Mouse (Mus musculus) left cerebral cortex, adult 9 months (tissue): ENCODE data around the gene Emilin2.
"Not testable (repeated sequence)": the region's sequence is repeated elsewhere in the genome, so short reads cannot be mapped to it uniquely, and the experiment has no call there.

Source experiments
- DNase-seq, 2 experiments: peaks; one replicate each; pipeline ENCODE4 v3.0.0; 2022; ENCODE audit warnings: low spot score in 2 of 2

The Emilin2 gene

GRCm38 (mm10) chr17:71311340-71312171, at the start of gene Emilin2:
Gene Emilin2 (minus strand): TSS chr17:71311978.
- DNase-seq: no peak

DNA sequence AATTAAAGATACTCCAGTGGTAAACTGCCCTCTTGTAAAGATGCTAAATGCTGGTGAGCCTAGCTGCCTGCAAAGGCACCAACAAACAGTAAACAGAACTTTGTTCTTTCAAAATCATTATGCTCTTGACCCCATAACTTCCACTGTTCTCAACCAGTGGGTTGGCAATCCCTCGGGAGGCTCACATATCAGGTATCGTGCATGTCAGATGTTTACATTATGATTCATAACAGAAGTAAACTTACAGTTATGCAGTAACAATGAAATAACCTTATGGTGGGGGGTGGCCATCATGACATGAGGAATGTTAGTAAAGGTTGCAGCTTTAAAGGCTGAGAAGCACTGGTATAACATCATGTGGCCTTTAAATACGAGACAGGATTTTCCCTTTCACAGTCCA, 43.7 kb upstream of the Emilin2 start:
- DNase-seq: no peak

GRCm38 (mm10) chr17:71354205-71354604, 42.4 kb upstream of the Emilin2 start:
- no peak for DNase-seq

DNA sequence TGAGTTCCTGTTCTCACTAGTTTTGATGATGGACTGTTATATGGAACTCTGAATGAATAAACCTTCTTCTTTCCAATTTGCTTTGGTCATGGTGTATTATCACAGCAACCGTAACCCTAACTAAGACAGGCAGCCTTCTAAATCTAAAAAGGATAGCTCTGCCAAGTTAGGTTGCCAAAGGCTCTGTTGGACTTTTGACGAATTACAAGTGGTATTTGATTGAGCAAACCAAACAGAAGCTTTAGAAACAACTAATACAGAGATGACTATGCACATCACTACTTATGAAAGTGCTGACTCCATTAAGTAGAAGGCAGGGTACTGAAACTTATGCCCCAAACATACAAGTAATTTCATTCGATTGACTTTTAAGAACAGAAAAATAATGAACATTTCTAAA, 36.4 kb upstream of the Emilin2 start:
- no peak for DNase-seq

GRCm38 (mm10) chr17:71342006-71342405, 30.2 kb upstream of the Emilin2 start:
- no peak for DNase-seq

DNA sequence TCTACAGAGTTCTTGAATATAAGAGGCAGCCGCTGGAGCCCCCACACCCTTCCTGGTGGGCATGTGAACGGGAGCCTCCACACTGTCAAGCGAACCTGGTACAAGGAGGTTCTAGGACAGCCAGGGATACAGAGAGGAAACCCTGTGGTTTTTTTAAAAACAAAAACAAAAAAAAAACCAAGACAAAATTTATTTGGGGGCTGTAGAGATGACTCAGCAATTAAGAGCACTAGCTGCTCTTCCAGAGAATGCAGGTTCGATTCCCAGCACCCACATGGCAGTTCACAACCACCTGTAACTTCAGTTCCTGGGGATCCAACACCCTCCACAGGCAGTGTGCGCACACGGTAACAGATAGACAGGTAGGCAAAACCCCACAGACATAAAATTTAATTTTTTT, 26.8 kb upstream of the Emilin2 start:
- no peak for DNase-seq

DNA sequence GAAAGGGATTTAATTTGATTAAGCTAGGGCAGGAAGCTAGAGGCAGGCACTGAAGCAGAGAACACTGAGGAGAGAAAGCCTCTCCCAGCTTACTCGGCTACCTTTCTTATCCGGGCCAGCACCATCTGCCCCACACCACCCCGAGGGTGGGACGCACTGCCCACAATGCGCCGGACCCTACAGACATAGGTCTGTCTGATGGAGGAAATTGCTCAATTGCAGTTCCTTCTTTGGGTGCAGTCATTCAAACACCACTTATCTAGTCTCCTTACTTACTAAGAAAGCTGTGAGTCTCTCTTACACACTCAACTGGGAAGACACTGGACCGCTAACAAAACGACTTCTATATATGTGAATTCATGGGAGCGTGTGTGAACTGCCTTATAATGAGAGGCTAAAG, 25.8 kb upstream of the Emilin2 start:
- no peak for DNase-seq

DNA sequence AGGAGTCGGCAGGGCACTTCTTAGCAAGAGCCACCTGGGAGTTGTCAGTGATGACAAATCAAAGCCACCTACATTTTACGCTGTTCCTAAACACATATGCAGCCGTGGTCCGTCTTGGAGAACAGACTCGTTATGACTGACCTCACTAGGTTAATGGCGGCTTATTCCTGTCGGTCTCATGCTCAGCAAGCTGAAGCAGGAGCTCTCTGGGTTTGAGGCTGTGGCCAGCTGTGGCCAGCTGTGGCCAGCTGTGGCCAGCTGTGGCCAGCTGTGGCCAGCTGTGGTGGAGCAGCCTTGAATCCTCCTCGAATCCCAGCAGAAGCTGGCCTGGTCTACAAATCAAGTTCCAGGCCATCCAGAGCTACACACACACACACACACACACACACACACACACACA, 24.6 kb upstream of the Emilin2 start:
- no peak for DNase-seq

DNA sequence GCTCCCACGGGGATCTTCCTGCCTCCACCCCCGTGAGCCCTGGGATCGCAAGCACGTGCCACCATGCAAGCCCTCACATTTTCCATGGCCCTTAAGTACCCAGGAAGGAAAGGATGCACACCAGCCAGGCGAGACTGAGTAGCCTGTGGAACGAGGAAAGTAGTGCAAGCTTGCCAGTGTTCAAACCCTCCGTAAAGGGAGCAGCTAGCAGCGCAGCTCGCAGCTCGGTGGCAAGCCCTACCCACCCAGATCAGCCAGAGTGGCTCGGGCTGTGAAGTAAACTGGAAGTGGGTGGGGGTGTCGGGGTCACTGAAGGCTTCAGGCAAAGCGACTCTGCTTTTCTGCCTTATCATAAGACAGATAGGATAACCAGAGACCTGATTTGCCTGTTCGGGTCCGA, 20.5 kb upstream of the Emilin2 start:
- DNase-seq: no peak

GRCm38 (mm10) chr17:71320731-71321130, 9.0 kb upstream of the Emilin2 start:
- DNase-seq: not testable (repeated sequence)

DNA sequence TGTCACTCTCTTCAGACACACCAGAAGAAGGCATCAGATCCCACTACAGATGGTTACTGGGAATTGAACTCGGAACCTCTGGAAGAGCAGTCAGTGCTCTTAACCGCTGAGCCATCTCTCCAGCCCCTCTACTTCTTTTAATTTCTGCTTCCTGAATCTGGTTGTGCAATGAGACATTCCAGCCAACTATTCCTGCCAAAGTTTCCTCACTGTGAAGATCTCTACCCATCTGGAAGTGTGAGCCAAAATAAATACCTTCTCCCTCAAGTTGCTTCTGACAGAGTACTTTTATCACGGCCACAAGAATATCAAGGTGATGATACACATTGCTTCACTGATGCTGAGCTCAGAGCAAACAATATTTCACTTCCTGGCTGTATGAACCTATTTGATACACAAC, 7.6 kb upstream of the Emilin2 start:
- no peak for DNase-seq

- DNase-seq: no peak
Observed at GRCm38 (mm10) chr17:71317571-71317970, 5.8 kb upstream of the Emilin2 start.

- DNase-seq: no peak
Observed at GRCm38 (mm10) chr17:71314315-71314714, 2.5 kb upstream of the Emilin2 start.

- DNase-seq: peak in 1 of 2 experiments; percentile 8
Observed at GRCm38 (mm10) chr17:71310486-71311339, 1.1 kb downstream of the Emilin2 start.

- no peak for DNase-seq
Observed at GRCm38 (mm10) chr17:71309711-71310485, 1.9 kb downstream of the Emilin2 start.

GRCm38 (mm10) chr17:71309141-71309540, 2.6 kb downstream of the Emilin2 start:
- DNase-seq: peak in 1 of 2 experiments; percentile 10

DNA sequence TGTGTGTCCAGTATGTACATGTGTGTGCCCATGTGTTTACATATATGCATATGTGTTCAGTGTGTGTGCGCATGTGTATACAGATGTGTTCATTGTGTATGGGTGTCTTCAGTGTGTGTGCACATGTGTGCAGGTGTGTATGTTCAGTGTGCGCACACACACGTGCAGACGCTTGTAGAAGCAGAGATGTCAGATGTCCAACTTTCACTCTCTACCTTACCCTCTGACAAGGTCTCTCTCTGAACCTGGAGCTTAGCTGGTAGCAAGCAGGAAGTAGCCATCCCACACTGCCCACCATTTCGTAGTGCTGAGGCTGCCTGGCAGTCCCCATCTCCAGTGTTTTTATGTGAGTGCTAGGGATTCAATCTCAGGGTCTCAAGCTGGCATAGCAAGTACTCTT, 3.5 kb downstream of the Emilin2 start:
- no peak for DNase-seq

GRCm38 (mm10) chr17:71307251-71307790, 4.5 kb downstream of the Emilin2 start:
- DNase-seq: no peak

DNA sequence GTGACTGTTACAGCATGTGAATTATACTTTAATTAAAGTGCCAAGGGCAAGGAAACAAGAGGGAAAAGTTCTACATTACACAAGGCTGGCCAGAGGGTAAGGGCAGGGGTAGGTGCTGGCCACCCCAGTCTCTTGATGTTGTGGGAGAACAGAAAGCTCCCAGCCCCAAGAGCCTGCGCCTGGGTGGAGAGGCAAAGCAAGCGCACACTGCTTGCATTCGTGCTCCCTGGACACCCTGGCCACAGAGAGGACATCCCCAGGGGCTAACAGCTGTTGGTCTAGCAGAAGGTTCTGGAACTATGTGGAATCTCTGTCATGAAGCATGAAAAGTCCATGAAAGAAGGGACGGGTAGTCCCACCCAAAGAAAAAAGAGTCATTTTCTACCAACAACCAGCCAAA, 5.1 kb downstream of the Emilin2 start:
- DNase-seq: no peak

DNA sequence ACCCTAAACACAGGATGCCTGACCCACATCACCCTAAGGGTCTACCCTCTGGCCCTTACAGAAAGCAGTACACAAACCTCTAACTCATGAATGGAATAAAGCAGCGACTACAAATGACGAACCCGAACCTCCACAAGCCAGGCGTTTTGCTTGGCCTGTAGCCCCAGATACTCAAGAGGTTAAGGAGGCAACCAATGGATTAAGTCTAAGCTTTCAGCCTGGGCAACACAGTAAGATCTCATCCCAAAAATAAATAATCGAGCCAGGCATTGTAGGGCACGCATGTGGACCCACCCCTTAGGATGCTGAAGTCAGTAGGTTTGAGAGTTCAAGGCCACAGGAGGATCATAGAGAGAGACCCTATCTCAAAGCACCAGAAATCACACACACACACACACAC, 5.7 kb downstream of the Emilin2 start:
- no peak for DNase-seq

- no peak for DNase-seq
Observed at GRCm38 (mm10) chr17:71303444-71303843, 8.3 kb downstream of the Emilin2 start.

DNA sequence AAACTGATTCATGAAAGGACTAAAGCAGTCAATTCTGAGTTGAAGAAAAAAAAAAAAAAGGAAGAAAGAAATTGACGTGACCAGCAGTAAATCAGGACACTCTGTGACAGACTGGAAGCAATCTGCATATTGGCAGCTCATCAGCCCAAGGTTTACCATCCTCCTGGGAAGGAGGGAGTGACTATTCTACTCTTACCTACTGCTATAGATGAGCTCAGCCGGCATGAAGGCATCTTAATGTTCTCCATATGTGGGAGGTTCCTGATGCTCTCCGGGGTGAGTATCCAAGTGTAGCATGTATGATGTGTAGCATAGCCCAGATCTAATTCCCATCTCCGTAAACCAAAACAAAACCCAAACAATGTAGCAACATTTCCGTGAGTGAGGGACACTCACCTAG, 10.4 kb downstream of the Emilin2 start:
- no peak for DNase-seq
